Comparison of ENCODE assay signal across 18 mouse cellular contexts in genomic region chr7:129693635-129694034, GRCm38 (mm10).
DNase-seq lines count a peak whose midpoint lies in the region; ATAC-seq lines count a peak whose summit lies in the region.
"Had no signal": no experiment of that assay in that cellular context is flagged by ENCODE, and none has a peak within 500 bp of the region (broad histone marks: within the 10 kb centered on the region; RNA-seq: fewer than 3 reads in every experiment).

No protein-coding gene starts in this region.

- H3K36me3 ChIP-seq in intestine, embryonic 16.5 days (ENCODE audit: control insufficient read depth, insufficient read depth, low read length) = no peaks in the 10 kb centered on the region
- H3K36me3 ChIP-seq in lung, embryonic 15.5 days = no peaks in the 10 kb centered on the region
- no peaks in the 10 kb centered on the region for H3K36me3 ChIP-seq in heart, embryonic 12.5 days
- H3K36me3 ChIP-seq: hindbrain, embryonic 10.5 days; midbrain, embryonic 12.5 days; neural tube, embryonic 12.5 days had no signal

- WGBS in intestine, embryonic 16.5 days = 62% methylated on average over 9 of the region's 9 CpGs
- WGBS in lung, embryonic 15.5 days = 46% methylated on average over 9 of the region's 9 CpGs
- 69% methylated on average over 9 of the region's 9 CpGs for WGBS in heart, embryonic 12.5 days

- DNase-seq in lung, postnatal 4 days = peak; percentile 62 to 87
- no peak for DNase-seq in ovary, postnatal 36 days (ENCODE audit: low spot score)
- DNase-seq in adrenal gland, adult 8-10 months = no peak
- DNase-seq: cerebellum, adult 9-10 months; gastrocnemius, postnatal 14 days; left cerebral cortex, postnatal 4 days; spleen, adult 18-20 months; thymus, adult 2 months had no signal

- no peak overlapping the region for H3K9ac ChIP-seq in intestine, embryonic 16.5 days (ENCODE audit: low read depth, low read length)
- no peak overlapping the region for H3K9ac ChIP-seq in lung, embryonic 15.5 days
- H3K9ac ChIP-seq in heart, embryonic 12.5 days = no peak overlapping the region
- H3K9ac ChIP-seq: forebrain, embryonic 13.5 days; midbrain, embryonic 12.5 days; neural tube, embryonic 12.5 days had no signal

- H3K9me3 ChIP-seq in intestine, embryonic 16.5 days (ENCODE audit: control insufficient read depth, low read length) = 0 out of 2 replicates have a peak, but pooled peaks cover 5% of the 10 kb centered on the region
- H3K9me3 ChIP-seq in lung, embryonic 15.5 days = no peaks in the 10 kb centered on the region
- H3K9me3 ChIP-seq in heart, embryonic 12.5 days (replicated peaks) = 0 out of 2 replicates have a peak, but pooled peaks cover 4% of the 10 kb centered on the region
- H3K9me3 ChIP-seq: forebrain, embryonic 13.5 days; midbrain, embryonic 12.5 days; neural tube, embryonic 12.5 days had no signal

- H3K4me1 ChIP-seq in intestine, embryonic 16.5 days (ENCODE audit: control insufficient read depth, insufficient read depth, low read length) = no peaks in the 10 kb centered on the region
- H3K4me1 ChIP-seq in lung, embryonic 15.5 days = peaks cover 23% of the 10 kb centered on the region
- peaks cover 27% of the 10 kb centered on the region for H3K4me1 ChIP-seq in heart, embryonic 12.5 days (replicated peaks)
- H3K4me1 ChIP-seq: forebrain, embryonic 13.5 days; midbrain, embryonic 12.5 days had no signal

- no peak overlapping the region for H3K4me3 ChIP-seq in intestine, embryonic 16.5 days (ENCODE audit: low read length)
- H3K4me3 ChIP-seq in lung, embryonic 15.5 days = no peak overlapping the region
- H3K4me3 ChIP-seq in heart, embryonic 12.5 days = no peak overlapping the region
- H3K4me3 ChIP-seq: forebrain, embryonic 13.5 days; hindbrain, embryonic 10.5 days; midbrain, embryonic 12.5 days; neural tube, embryonic 12.5 days had no signal

- H3K27ac ChIP-seq in intestine, embryonic 16.5 days (ENCODE audit: low read length) = no peak overlapping the region
- H3K27ac ChIP-seq in lung, embryonic 15.5 days = peak overlapping the region; percentile 83
- no peak overlapping the region for H3K27ac ChIP-seq in heart, embryonic 12.5 days (ENCODE audit: poor library complexity, severe bottlenecking)
- H3K27ac ChIP-seq: forebrain, embryonic 13.5 days; hindbrain, embryonic 10.5 days; kidney, postnatal 0 days; midbrain, embryonic 12.5 days; neural tube, embryonic 12.5 days had no signal

- H3K27me3 ChIP-seq in intestine, embryonic 16.5 days (replicated peaks; ENCODE audit: control insufficient read depth, insufficient read depth, low read length) = no peaks in the 10 kb centered on the region
- no peaks in the 10 kb centered on the region for H3K27me3 ChIP-seq in lung, embryonic 15.5 days
- H3K27me3 ChIP-seq in heart, embryonic 12.5 days (replicated peaks) = no peaks in the 10 kb centered on the region
- H3K27me3 ChIP-seq: forebrain, embryonic 13.5 days had no signal

- ATAC-seq in granulocyte monocyte progenitor cell, adult 5-6 weeks (replicated peaks; ENCODE audit: poor library complexity, severe bottlenecking) = peak; percentile 15; the same call in 1 of the 2 replicates
- peak; percentile 76 for ATAC-seq in intestine, embryonic 16.5 days
- ATAC-seq in lung, embryonic 15.5 days (ENCODE audit: borderline replicate concordance, extremely low read depth, low FRiP score, low TSS enrichment) = no peak
- ATAC-seq in heart, embryonic 12.5 days (ENCODE audit: insufficient number of reproducible peaks, low FRiP score) = no peak
- ATAC-seq: forebrain, embryonic 13.5 days had no signal

- no peak overlapping the region for H3K4me2 ChIP-seq in intestine, embryonic 16.5 days (ENCODE audit: low read depth, low read length)
- H3K4me2 ChIP-seq in lung, embryonic 15.5 days = no peak overlapping the region
- no peak overlapping the region for H3K4me2 ChIP-seq in heart, embryonic 12.5 days
- H3K4me2 ChIP-seq: forebrain, embryonic 13.5 days; liver, embryonic 11.5 days; midbrain, embryonic 12.5 days; neural tube, embryonic 12.5 days had no signal

Comparison
In these comparisons a context has a peak if more than half of its experiments do, and no peak if none do; other contexts are left out.
1. ATAC-seq: peak in granulocyte monocyte progenitor cell, adult 5-6 weeks (single experiment) and intestine, embryonic 16.5 days (single experiment); none in lung, embryonic 15.5 days (single experiment) and heart, embryonic 12.5 days (single experiment).
2. DNase-seq: peak in lung, postnatal 4 days (2 of 2); none in ovary, postnatal 36 days (single experiment) and adrenal gland, adult 8-10 months (single experiment).